Mouse (Mus musculus) cerebellum, postnatal 36 days (tissue): ENCODE measurements at regions not wholly inside any gene's neighbourhood (a gene's known extent, or its start where the extent isn't known, plus 50 kb on each side); places are given as distances from the start of the nearest gene placed in this dataset.

Experiments used
- DNase-seq, 2 experiments: peaks; one replicate each; pipeline ENCODE4 v3.0.0; 2021 to 2022; ENCODE audit warnings: mixed read lengths in 2 of 2

DNA sequence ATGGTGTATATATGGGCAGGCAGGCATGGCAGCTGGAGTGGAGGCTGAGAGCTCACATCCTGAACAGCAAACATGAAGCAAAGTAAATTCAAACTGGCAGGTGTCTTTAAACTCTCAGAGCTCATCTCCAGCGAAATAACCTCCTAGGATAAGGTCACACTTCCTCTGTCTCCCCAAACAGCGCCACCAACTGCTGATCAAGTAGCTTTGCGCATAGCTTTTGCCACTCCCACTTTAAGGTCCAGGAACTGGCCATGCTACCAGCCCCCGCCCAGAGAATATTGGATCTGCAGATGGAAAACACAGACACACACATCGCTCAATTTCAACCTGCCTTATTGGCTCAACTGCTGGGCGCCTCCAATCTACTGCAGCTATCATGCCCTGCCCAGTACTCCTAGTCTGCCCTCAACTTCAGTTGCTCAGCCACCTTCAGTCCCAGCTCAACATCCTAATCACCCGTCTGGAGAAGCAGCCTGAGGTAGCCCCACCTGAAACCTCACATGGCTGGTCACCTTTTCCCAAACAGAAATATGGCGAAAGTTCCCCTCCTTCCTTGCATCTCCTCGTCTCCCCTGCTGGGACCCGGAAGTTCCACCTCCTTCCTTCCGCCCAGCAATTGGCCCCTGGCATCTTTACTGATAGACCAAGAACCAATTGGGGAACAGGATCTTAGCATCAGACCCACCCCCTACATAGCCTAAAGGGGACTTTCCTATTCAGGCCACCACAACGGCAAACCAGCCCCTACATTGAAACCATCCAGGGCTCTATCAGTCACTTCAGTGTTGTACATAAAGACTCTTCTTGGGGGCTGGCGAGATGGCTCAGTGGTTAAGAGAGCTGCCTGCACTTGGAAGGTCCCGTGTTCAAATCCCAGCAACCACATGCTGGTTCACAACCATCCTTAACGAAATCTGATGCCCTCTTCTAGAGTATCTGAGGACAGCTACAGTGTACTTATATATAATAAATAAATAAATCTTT, 70.4 kb upstream of the Slc38a4 start:
- no peak for DNase-seq

- no peak for DNase-seq
Measured at GRCm38 (mm10) chr15:97122263-97122662, 66.5 kb upstream of the Slc38a4 start.

DNA sequence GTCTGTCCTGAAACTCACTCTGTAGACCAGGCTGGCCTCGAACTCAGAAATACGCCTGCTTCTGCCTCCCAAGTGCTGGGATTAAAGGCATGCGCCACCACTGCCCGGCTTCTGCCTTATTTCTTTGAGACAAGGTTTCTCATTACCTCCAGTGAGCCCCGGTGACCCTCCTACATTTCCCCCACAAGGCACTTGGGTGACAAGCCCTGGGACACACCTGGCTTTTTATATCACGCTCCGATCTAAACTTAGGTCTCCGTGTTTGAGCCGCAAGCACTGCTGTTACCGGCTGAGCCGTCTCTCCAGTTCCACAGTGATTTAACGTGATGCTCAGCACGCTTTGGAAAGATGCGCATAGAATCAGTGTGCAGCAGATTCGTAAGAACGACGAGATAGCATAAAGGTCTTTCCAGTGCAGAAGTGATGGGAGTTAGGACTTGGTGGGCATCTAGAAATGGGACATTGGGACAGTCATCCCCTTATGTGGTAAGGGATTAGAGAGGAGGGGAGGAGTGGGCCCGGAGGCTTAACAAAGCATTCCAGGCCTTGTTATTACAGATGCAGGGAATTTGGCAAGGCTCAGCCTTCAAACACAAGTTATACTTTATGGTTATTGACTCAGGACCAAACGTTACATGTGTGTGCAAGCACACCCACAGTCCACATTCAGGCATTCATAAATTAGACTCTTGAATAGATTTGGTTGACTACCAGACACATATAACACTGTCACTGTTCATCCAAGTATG, 56.9 kb upstream of the Slc38a4 start:
- no peak for DNase-seq

GRCm38 (mm10) chr15:97111320-97112192, 55.8 kb upstream of the Slc38a4 start:
- no peak for DNase-seq

GRCm38 (mm10) chr15:97107779-97108178, 52.0 kb upstream of the Slc38a4 start:
- DNase-seq, result no peak

- DNase-seq, result no peak
Measured at GRCm38 (mm10) chr15:97106556-97106955, 50.8 kb upstream of the Slc38a4 start.
